Mouse (Mus musculus) kidney, adult 2 months (tissue): ENCODE measurements around the gene Myo1a. TPM values are rescaled to one million over a fixed set of nuclear protein-coding genes. Genes with fewer than 3 reads are reported as not detected.
A peak's percentile ranks its signal among the peaks of the same experiment; 100 is the strongest.

ENCODE experiments used
- DNase-seq: peaks from one replicate; pipeline ENCODE4 v3.0.0; 2021
- H3K27ac ChIP-seq: fragments of 200-500 bp; 2 replicates; pipeline ENCODE4 v1.5.1; 2012; ENCODE audit warnings: low read depth, low read length, control low read depth, inconsistent platforms; ENCODE audit not compliant: insufficient read depth
- H3K27me3 ChIP-seq: fragments of 200-500 bp; replicated peaks from 2 replicates; pipeline ENCODE4 v1.6.1; 2012; ENCODE audit warnings: mild to moderate bottlenecking, moderate library complexity, low read length, inconsistent platforms; ENCODE audit not compliant: control insufficient read depth, insufficient read depth
- H3K36me3 ChIP-seq: fragments of 200-500 bp; 2 replicates; pipeline ENCODE4 v1.6.1; 2012; ENCODE audit warnings: mild to moderate bottlenecking, moderate library complexity, low read length, inconsistent platforms; ENCODE audit not compliant: control insufficient read depth, insufficient read depth
- H3K4me1 ChIP-seq: fragments of 200-500 bp; 2 replicates; pipeline ENCODE4 v1.6.1; 2011; ENCODE audit warnings: low read length; ENCODE audit not compliant: control insufficient read depth, insufficient read depth
- H3K4me3 ChIP-seq: fragments of 200-500 bp; 2 replicates; pipeline ENCODE4 v1.5.1; 2011; ENCODE audit warnings: mild to moderate bottlenecking, low read depth, low read length, control low read depth; ENCODE audit not compliant: insufficient read depth
- CTCF ChIP-seq: fragments of 200-500 bp; conservative IDR thresholded peaks from 2 replicates; pipeline ENCODE4 v1.5.1; 2011; ENCODE audit warnings: low read depth, mild to moderate bottlenecking, control low read depth, low read length, moderate library complexity, mixed read lengths; ENCODE audit not compliant: insufficient read depth, insufficient read length
- POLR2A ChIP-seq: fragments of 200-500 bp; IDR thresholded peaks from one replicate; pipeline ENCODE4 v1.6.1; 2011; ENCODE audit warnings: low read depth, low read length, control low read depth
- WGBS: fragments of 180-500 bp; shearing (Covaris S2); methylation state at CpG from one replicate; pipeline ENCODE4 v1.1.7; 2018; 5-methylcytosine and 5-hydroxymethylcytosine counted together
- polyA plus RNA-seq: library from polyadenylated mRNA; depleted of rRNA; stranded (reverse); fragments of >200 nt; gene quantifications from 2 replicates; pipeline ENCODE4 v1.2.3, GENCODE M21; 2012

Myo1a gene
- polyA plus RNA-seq, 1 experiment = 0.06 TPM

DNA sequence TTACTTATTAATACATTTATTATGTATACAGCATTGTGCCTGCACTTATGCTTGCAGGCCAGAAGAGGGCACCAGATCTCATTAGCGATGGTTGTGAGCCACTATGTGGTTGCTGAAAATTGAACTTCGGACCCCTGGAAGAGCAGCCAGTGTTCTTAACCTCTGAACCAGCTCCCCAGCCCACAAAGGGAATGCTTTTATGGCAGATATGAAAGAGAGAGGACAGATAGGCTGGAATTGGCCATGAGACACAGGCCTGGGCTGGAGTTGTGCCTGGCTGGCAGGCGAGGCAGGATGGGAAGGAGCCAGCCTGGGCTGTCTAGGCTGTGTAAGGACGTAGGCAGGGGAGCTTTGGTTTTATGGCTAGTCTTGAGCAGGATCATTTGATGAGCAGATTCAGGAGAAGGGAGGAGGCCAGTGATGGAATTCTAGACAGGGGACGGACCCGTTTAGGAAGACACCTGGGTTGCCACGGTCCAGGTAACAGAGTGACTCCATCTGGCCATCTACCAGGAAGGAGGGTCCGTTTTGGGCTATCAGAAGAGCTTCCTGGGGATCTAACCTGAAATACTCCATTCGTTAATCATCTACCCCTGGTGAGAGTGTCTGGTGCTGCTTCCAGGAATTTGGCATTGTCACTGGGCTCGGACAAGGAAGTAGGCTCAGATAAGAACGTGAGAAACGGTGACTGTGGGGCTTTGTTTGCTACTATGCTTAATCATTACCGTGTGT lies 33.3 kb downstream of the Myo1a start:
- TF ChIP-seq POLR2A (no peak), CTCF (peak; percentile 75)
- H3K36me3 ChIP-seq = peaks cover 2% of the 10 kb centered on the region; the same call in 1 of the 2 replicates
- peak overlapping the region; percentile 29 for H3K27ac ChIP-seq
- 27% methylated on average over 13 of the region's 13 CpGs for WGBS
- peak; percentile 86 for DNase-seq
- peaks cover 6% of the 10 kb centered on the region; the same call in 1 of the 2 replicates for H3K4me1 ChIP-seq
- H3K27me3 ChIP-seq = no peaks in the 10 kb centered on the region
- H3K4me3 ChIP-seq = no peak overlapping the region

- WGBS = under 1% methylated on average over 45 of the region's 61 CpGs
- no peaks in the 10 kb centered on the region for H3K27me3 ChIP-seq
- H3K4me1 ChIP-seq = peaks cover 6% of the 10 kb centered on the region; the same call in 1 of the 2 replicates
- H3K36me3 ChIP-seq = peaks cover 6% of the 10 kb centered on the region
- no peak for TF ChIP-seq POLR2A
- TF ChIP-seq CTCF = peak; percentile 44
- peak; percentile 85 for DNase-seq
- H3K27ac ChIP-seq = peak within 1 kb of the TSS; percentile 37
- H3K4me3 ChIP-seq = peak within 1 kb of the TSS; percentile 97
Observed at GRCm38 (mm10) chr10:127739083-127739660, 34.2 kb downstream of the Myo1a start, which contains the start of gene Zbtb39. Zbtb39 (plus strand) TSS chr10:127739538.

DNA sequence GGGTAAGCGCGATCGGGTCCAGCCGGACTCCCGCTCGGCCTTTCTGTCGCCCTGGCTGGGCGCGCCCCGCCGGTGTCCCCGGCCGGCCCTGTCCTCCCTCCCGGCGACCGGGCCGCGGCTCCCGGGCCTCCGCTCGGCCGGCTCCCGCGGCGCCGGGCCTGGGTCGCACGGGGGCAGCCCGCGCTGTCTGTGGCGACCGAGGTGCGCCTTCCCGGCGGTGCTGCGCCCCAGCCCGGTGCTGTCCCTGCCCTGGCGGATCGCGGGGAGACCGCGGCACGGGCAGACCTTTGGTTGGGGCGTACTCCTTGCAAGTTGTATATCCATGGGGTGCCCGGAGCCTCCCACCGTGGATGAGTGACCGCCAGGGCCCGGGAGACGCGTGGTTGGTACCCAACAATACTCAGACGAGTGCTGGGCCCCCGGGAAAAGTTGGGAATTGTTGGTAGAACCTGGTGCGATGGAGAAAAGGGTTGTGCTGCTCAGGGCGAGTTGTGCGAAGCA lies 34.7 kb downstream of the Myo1a start:
- Histone ChIP-seq H3K4me3 (peak overlapping the region; percentile 97), H3K36me3 (peaks cover 6% of the 10 kb centered on the region), H3K27me3 (no peaks in the 10 kb centered on the region), H3K4me1 (peaks cover 6% of the 10 kb centered on the region; the same call in 1 of the 2 replicates), H3K27ac (peak overlapping the region; percentile 37)
- TF ChIP-seq CTCF (no peak), POLR2A (no peak)
- peak; percentile 48 for DNase-seq
- 3% methylated on average over 55 of the region's 55 CpGs for WGBS

GRCm38 (mm10) chr10:127744661-127745060 lies 39.7 kb downstream of the Myo1a start:
- no peak overlapping the region for H3K27ac ChIP-seq
- peak; percentile 76 for DNase-seq

GRCm38 (mm10) chr10:127745886-127746285 lies 40.9 kb downstream of the Myo1a start:
- H3K27ac ChIP-seq = peak overlapping the region; percentile 14; the same call in 1 of the 2 replicates
- peaks cover 19% of the 10 kb centered on the region for H3K4me1 ChIP-seq
- no peak overlapping the region for H3K4me3 ChIP-seq
- no peaks in the 10 kb centered on the region for H3K27me3 ChIP-seq
- 17% methylated on average over 5 of the region's 5 CpGs for whole genome bisulfite sequencing
- TF ChIP-seq CTCF (no peak), POLR2A (no peak)
- peak; percentile 46 for DNase-seq
- H3K36me3 ChIP-seq = peaks cover 6% of the 10 kb centered on the region

More at GRCm38 (mm10) chr10:127744661-127745060, 39.7 kb downstream of the Myo1a start:
- 61% methylated on average over 5 of the region's 5 CpGs for WGBS
- no peak for TF ChIP-seq POLR2A
- TF ChIP-seq CTCF = peak; percentile 67
- Histone ChIP-seq H3K36me3 (peaks cover 6% of the 10 kb centered on the region), H3K4me3 (no peak overlapping the region), H3K4me1 (peaks cover 19% of the 10 kb centered on the region), H3K27me3 (no peaks in the 10 kb centered on the region)

DNA sequence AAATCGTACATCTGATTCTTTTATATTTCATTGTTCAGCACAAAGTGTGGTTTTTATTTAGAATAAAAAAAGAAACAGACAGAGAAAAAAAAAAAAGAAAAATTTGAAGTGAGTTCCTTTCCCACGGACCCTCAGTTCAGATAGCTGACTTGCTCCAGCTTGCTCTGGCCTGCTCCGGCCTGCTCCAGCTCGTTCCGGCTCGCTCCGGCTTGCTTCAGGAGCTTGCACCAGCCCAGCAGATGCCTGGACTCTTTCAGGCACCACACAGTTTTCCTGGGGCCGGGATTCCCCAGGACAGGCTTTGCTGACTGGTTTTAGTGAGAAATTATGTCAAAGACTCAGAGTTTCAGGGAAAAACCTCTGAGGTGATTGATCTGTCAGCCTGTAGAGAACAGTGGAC lies 42.3 kb downstream of the Myo1a start:
- H3K27ac ChIP-seq = peak overlapping the region; percentile 5; the same call in 1 of the 2 replicates
- 51% methylated on average over 8 of the region's 8 CpGs for WGBS
- no peaks in the 10 kb centered on the region for H3K27me3 ChIP-seq
- DNase-seq = peak; percentile 76
- TF ChIP-seq POLR2A = no peak
- TF ChIP-seq CTCF = no peak
- H3K4me1 ChIP-seq = peaks cover 19% of the 10 kb centered on the region
- H3K36me3 ChIP-seq = peaks cover 6% of the 10 kb centered on the region
- no peak overlapping the region for H3K4me3 ChIP-seq

- TF ChIP-seq POLR2A = no peak
- no peak for TF ChIP-seq CTCF
- WGBS = 16% methylated on average over 8 of the region's 8 CpGs
- no peaks in the 10 kb centered on the region for H3K36me3 ChIP-seq
- H3K27ac ChIP-seq = peak overlapping the region; percentile 26
- peak; percentile 89 for DNase-seq
- H3K27me3 ChIP-seq = no peaks in the 10 kb centered on the region
- H3K4me1 ChIP-seq = peaks cover 19% of the 10 kb centered on the region
- H3K4me3 ChIP-seq = no peak overlapping the region
Observed at GRCm38 (mm10) chr10:127748847-127749612, 44.1 kb downstream of the Myo1a start.
